ENCODE assay signal across 8 mouse cellular contexts in genomic region chr3:86224564-86225421, GRCm38 (mm10). TPM values are rescaled to one million over a fixed set of nuclear protein-coding genes. Genes with fewer than 3 reads are reported as not detected.
DNase-seq lines count a peak whose midpoint lies in the region; ATAC-seq and TF ChIP-seq lines count a peak whose summit lies in the region.

Lrba (plus strand) TSS chr3:86224680.

- H3K79me2 ChIP-seq in MEL (ENCODE audit: control insufficient read depth, insufficient read depth, low read length, poor library complexity): peaks cover 13% of the 10 kb centered on the region

- TF ChIP-seq RAD21 in MEL (IDR thresholded peaks at IDR 0.05; ENCODE audit: low read depth, low read length): no peak

- WGBS in cerebellum, adult 2 months: under 1% methylated on average over 43 of the region's 55 CpGs

- H3K4me3 ChIP-seq in MEL (ENCODE audit: control insufficient read depth in 1 of 2, insufficient read depth in 1 of 2, low read depth in 2 of 2, low read length in 2 of 2): peak within 1 kb of the TSS; percentile 90 to 97
- H3K4me3 ChIP-seq in cerebellum, adult 2 months (replicated peaks; ENCODE audit: insufficient read depth, low read depth, low read length): peak within 1 kb of the TSS; percentile 72

- peak within 1 kb of the TSS; percentile 86 for H3K27ac ChIP-seq in MEL (ENCODE audit: control insufficient read depth, low read depth, low read length)
- peak within 1 kb of the TSS; percentile 95 for H3K27ac ChIP-seq in cerebellum, adult 2 months (ENCODE audit: insufficient read depth, low read length)

- TF ChIP-seq EP300 in MEL (IDR thresholded peaks at IDR 0.05; ENCODE audit: low read depth in 1 of 2, low read length in 2 of 2): no peak

- peak; percentile 68 for ATAC-seq in frontal cortex, adult (ENCODE audit: low TSS enrichment)
- ATAC-seq in hematopoietic stem cell, adult 5-6 weeks (replicated peaks in 1 of 2; ENCODE audit: insufficient read depth in 1 of 2, low FRiP score in 2 of 2, low TSS enrichment in 1 of 2, low read depth in 1 of 2, poor library complexity in 2 of 2, severe bottlenecking in 2 of 2): peak; percentile 73 to 90

- DNase-seq in MEL (ENCODE audit: low read depth, low spot score): peak; percentile 86
- DNase-seq in cerebellum, adult 2 months: peak; percentile 88 to 91
- peak; percentile 55 to 68 for DNase-seq in layer of hippocampus, postnatal 10 days (ENCODE audit: low spot score in 2 of 2)
- DNase-seq in lung, postnatal 10 days: peak; percentile 84
- peak; percentile 77 for DNase-seq in ovary, postnatal 36 days (ENCODE audit: low spot score)
- DNase-seq in thymus, postnatal 14 days: peak; percentile 92

- H3K9ac ChIP-seq in MEL (ENCODE audit: control insufficient read depth, low read depth, low read length, poor library complexity, severe bottlenecking): peak within 1 kb of the TSS; percentile 99

- H3K4me1 ChIP-seq in MEL (ENCODE audit: control insufficient read depth in 1 of 2, insufficient read depth in 2 of 2, low read length in 2 of 2): no peaks in the 10 kb centered on the region; a peak in 3 of 4 replicates
- no peaks in the 10 kb centered on the region; the same call in none of the 2 replicates for H3K4me1 ChIP-seq in cerebellum, adult 2 months (ENCODE audit: control insufficient read depth, insufficient read depth, low read length)

- TF ChIP-seq CTCF in MEL (IDR thresholded peaks at IDR 0.05 in 2 of 3, conservative IDR thresholded peaks at IDR 0.05 in 1 of 3; ENCODE audit: control insufficient read depth in 1 of 3, insufficient read depth in 1 of 3, low read depth in 2 of 3, low read length in 3 of 3, poor library complexity in 1 of 3, severe bottlenecking in 1 of 3): no peak
- no peak for TF ChIP-seq CTCF in cerebellum, adult 2 months (IDR thresholded peaks at IDR 0.05; ENCODE audit: borderline replicate concordance, insufficient read depth, low read depth, low read length)

- no peaks in the 10 kb centered on the region for H3K27me3 ChIP-seq in MEL (ENCODE audit: control insufficient read depth in 1 of 2, insufficient read depth in 2 of 2, low read length in 2 of 2)
- no peaks in the 10 kb centered on the region for H3K27me3 ChIP-seq in cerebellum, adult 2 months (ENCODE audit: control insufficient read depth, insufficient read depth, low read length)

- H3K36me3 ChIP-seq in MEL (ENCODE audit: control insufficient read depth in 1 of 2, insufficient read depth in 2 of 2, low read length in 2 of 2): peaks cover 0 to 12% of the 10 kb centered on the region in 2 experiments; a peak in 2 of 4 replicates

- no peaks in the 10 kb centered on the region for H3K9me3 ChIP-seq in MEL (replicated peaks; ENCODE audit: insufficient read depth, low read length)

- TF ChIP-seq POLR2A in MEL (IDR thresholded peaks at IDR 0.05; ENCODE audit: control insufficient read depth in 1 of 2, insufficient read depth in 1 of 2, low read depth in 1 of 2, low read length in 2 of 2, poor library complexity in 1 of 2): no peak; a peak in 1 of 4 replicates
- TF ChIP-seq POLR2A in cerebellum, adult 2 months (IDR thresholded peaks at IDR 0.05; ENCODE audit: borderline replicate concordance, insufficient read depth, low read length): no peak

TF ChIP-seq in MEL, 35 proteins besides CTCF, POLR2A, EP300 and RAD21:
- TF ChIP-seq POLR2AphosphoS2 (IDR thresholded peaks at IDR 0.05; ENCODE audit: low read length) (0 out of 2 replicates have a peak, but pooled peaks have one; percentile 1), GATA1 (IDR thresholded peaks at IDR 0.05; ENCODE audit: low read depth, low read length) (no peak), MYB (IDR thresholded peaks at IDR 0.05; ENCODE audit: low read depth, low read length) (no peak), ZNF384 (IDR thresholded peaks at IDR 0.05; ENCODE audit: low read depth, low read length) (no peak), UBTF (IDR thresholded peaks at IDR 0.05; ENCODE audit: borderline replicate concordance, insufficient read depth, low read depth, low read length) (peak; percentile 86; the same call in 1 of the 2 replicates), MYC (IDR thresholded peaks at IDR 0.05; ENCODE audit: low read depth, low read length) (0 out of 2 replicates have a peak, but pooled peaks have one; percentile 41), SIN3A (IDR thresholded peaks at IDR 0.05; ENCODE audit: low read length) (peak; percentile 33; the same call in 1 of the 2 replicates), ZMIZ1 (IDR thresholded peaks at IDR 0.05; ENCODE audit: low read depth, low read length) (0 out of 2 replicates have a peak, but pooled peaks have one; percentile 12), ETS1 (IDR thresholded peaks at IDR 0.05; ENCODE audit: low read depth, low read length) (no peak), HCFC1 (IDR thresholded peaks at IDR 0.05; ENCODE audit: low read depth, low read length) (no peak), MAZ (IDR thresholded peaks at IDR 0.05; ENCODE audit: low read depth, low read length) (peak; percentile 75)

RNA-seq across cellular contexts. Expression of gene Lrba, which starts in this region (rescaled TPM):
- 10.9 and 14.8 TPM in 2 replicates for total RNA-seq in MEL (2012; rRNA removed)
- polyA plus RNA-seq in MEL (2012; ENCODE audit: insufficient read depth in 1 of 2, insufficient read length in 2 of 2, low read depth in 1 of 2, low replicate concordance in 2 of 2, missing spikeins in 1 of 2): 10 to 100 TPM in 1 of 2 experiments, not detected in 1; 17.9 TPM
- 18.9 and 20.0 TPM in 2 replicates for polyA plus RNA-seq in cerebellum, adult 2 months (2012; rRNA removed)
- total RNA-seq in hematopoietic stem cell, adult 5-6 weeks (2017): 51.5 and 57.9 TPM in 2 replicates
- 10 to 100 TPM; 21.3 TPM for total RNA-seq in layer of hippocampus, postnatal 10 days (2021)

Comparison
In these comparisons a context has a peak if more than half of its experiments do, and no peak if none do; other contexts are left out.
1. Peak in every context shown above with its lines: DNase-seq, ATAC-seq, H3K4me3 ChIP-seq and H3K27ac ChIP-seq.